9 mouse cellular contexts compared by ENCODE assay signal in the genomic region with DNA sequence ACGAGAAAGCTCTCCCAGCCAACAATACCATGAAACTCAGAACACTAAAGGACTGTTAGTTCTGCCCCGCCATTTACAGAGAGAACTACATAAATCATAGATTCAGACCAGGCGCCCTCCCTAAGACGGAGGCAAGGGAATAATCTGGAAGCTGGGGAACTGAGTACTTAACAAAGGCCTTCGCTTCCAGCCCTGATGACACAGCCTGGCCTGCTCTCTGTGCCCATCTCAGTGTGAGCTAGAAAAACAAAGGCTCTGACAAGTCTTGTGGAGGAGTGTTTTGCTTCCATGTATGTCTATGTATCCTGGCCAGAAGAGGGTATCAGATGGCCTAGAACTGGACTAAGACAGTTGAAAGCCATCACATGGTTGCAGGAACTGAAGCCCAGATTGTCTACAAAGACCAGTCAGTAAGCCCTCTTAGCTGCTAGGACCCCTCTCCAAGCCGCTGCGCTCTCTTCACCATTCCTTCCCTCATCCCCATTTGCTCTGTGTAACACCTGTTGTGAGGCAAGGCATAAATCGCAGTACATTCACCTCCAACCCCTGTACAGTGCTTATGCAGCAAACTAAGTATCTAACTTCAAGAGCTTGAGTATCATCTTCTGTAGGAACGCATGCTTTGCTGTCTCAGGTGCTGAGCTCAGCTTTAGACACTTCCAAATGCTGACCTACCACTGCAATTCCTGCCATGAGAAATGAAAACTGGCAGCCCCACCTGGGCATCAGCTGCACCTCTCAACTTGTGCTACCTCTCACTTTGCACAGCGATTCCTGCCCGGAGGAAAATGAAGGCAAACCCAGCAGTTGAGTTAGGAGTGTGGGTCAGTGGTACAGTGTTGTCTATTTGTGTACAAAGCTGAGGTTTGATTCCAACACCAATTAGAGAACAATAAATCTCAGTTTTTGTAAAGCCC. TPM values are rescaled to one million over a fixed set of nuclear protein-coding genes. Genes with fewer than 3 reads are reported as not detected.
A peak's percentile ranks its signal among the peaks of the same experiment; 100 is the strongest.
DNase-seq lines count a peak whose midpoint lies in the region; ATAC-seq lines count a peak whose summit lies in the region.
"Had no signal": no experiment of that assay in that cellular context is flagged by ENCODE, and none has a peak within 500 bp of the region (broad histone marks: within the 10 kb centered on the region; RNA-seq: fewer than 3 reads in every experiment).

No protein-coding gene starts in this region.

- H3K27ac ChIP-seq in heart, embryonic 13.5 days (replicated peaks): peak overlapping the region; percentile 68
- H3K27ac ChIP-seq in forebrain, embryonic 10.5 days: 0 out of 2 replicates have a peak overlapping the region, but pooled peaks have one; percentile 53
- H3K27ac ChIP-seq in hindbrain, embryonic 14.5 days: peak overlapping the region; percentile 49
- H3K27ac ChIP-seq in midbrain, embryonic 16.5 days (ENCODE audit: low read length): peak overlapping the region; percentile 62
- H3K27ac ChIP-seq: liver, embryonic 13.5 days had no signal

- intact Hi-C loops in heart, postnatal 14 days (cut with DNase I): no loop called here

- no peak for DNase-seq in heart, postnatal 14 days
- no peak for DNase-seq in forebrain, embryonic 10.5 days (ENCODE audit: extremely low spot score, low spot score)
- no peak for DNase-seq in hindbrain, embryonic 14.5 days (ENCODE audit: low spot score)
- DNase-seq in thymus, postnatal 14 days: no peak
- DNase-seq in right cerebral cortex, postnatal 36 days (ENCODE audit: low spot score in 2 of 2): no peak
- DNase-seq in cerebellum, adult 8-10 months: no peak
- DNase-seq: liver, embryonic 13.5 days had no signal

- peaks cover 54% of the 10 kb centered on the region for H3K4me1 ChIP-seq in heart, embryonic 13.5 days
- H3K4me1 ChIP-seq in forebrain, embryonic 10.5 days: peaks cover 17% of the 10 kb centered on the region
- peaks cover 12% of the 10 kb centered on the region; the same call in 1 of the 2 replicates for H3K4me1 ChIP-seq in hindbrain, embryonic 14.5 days (replicated peaks; ENCODE audit: control insufficient read depth, insufficient read depth, low read length)
- H3K4me1 ChIP-seq in midbrain, embryonic 16.5 days (ENCODE audit: control insufficient read depth, insufficient read depth, low read length): peaks cover 28% of the 10 kb centered on the region

- peak overlapping the region; percentile 42 for H3K9ac ChIP-seq in heart, embryonic 13.5 days
- no peak overlapping the region for H3K9ac ChIP-seq in hindbrain, embryonic 14.5 days
- no peak overlapping the region for H3K9ac ChIP-seq in midbrain, embryonic 16.5 days (ENCODE audit: low read depth, low read length)
- H3K9ac ChIP-seq: liver, embryonic 13.5 days had no signal

- H3K9me3 ChIP-seq in heart, embryonic 13.5 days: no peaks in the 10 kb centered on the region
- H3K9me3 ChIP-seq in forebrain, embryonic 10.5 days: no peaks in the 10 kb centered on the region
- no peaks in the 10 kb centered on the region for H3K9me3 ChIP-seq in hindbrain, embryonic 14.5 days (ENCODE audit: control insufficient read depth, low read length)
- no peaks in the 10 kb centered on the region for H3K9me3 ChIP-seq in midbrain, embryonic 16.5 days (replicated peaks; ENCODE audit: control insufficient read depth, low read length, poor library complexity, severe bottlenecking)
- H3K9me3 ChIP-seq: liver, embryonic 13.5 days had no signal

- ATAC-seq in heart, embryonic 13.5 days (ENCODE audit: extremely low read depth, insufficient number of reproducible peaks, low FRiP score, low TSS enrichment): no peak
- ATAC-seq in hindbrain, embryonic 14.5 days (ENCODE audit: low FRiP score): no peak
- ATAC-seq in midbrain, embryonic 16.5 days: no peak

- WGBS in heart, embryonic 13.5 days: 81% methylated on average over 11 of the region's 11 CpGs
- WGBS in forebrain, embryonic 10.5 days: 94% methylated on average over 11 of the region's 11 CpGs
- 74% methylated on average over 11 of the region's 11 CpGs for WGBS in hindbrain, embryonic 14.5 days
- 78% methylated on average over 11 of the region's 11 CpGs for WGBS in midbrain, embryonic 16.5 days

- no peaks in the 10 kb centered on the region for H3K27me3 ChIP-seq in heart, embryonic 13.5 days (replicated peaks)
- H3K27me3 ChIP-seq in forebrain, embryonic 10.5 days (ENCODE audit: poor library complexity, severe bottlenecking): no peaks in the 10 kb centered on the region
- H3K27me3 ChIP-seq in hindbrain, embryonic 14.5 days (ENCODE audit: control insufficient read depth, insufficient read depth, low read length): no peaks in the 10 kb centered on the region
- H3K27me3 ChIP-seq in midbrain, embryonic 16.5 days (ENCODE audit: control insufficient read depth, insufficient read depth, low read depth, low read length): no peaks in the 10 kb centered on the region
- H3K27me3 ChIP-seq: liver, embryonic 13.5 days had no signal

- H3K4me3 ChIP-seq in heart, embryonic 13.5 days: no peak overlapping the region
- H3K4me3 ChIP-seq in forebrain, embryonic 10.5 days: no peak overlapping the region
- H3K4me3 ChIP-seq in hindbrain, embryonic 14.5 days (replicated peaks; ENCODE audit: low read length): no peak overlapping the region
- H3K4me3 ChIP-seq in midbrain, embryonic 16.5 days (ENCODE audit: low read depth, low read length): no peak overlapping the region
- H3K4me3 ChIP-seq: liver, embryonic 13.5 days had no signal

- peaks cover 65% of the 10 kb centered on the region for H3K36me3 ChIP-seq in heart, embryonic 13.5 days
- peaks cover 74% of the 10 kb centered on the region for H3K36me3 ChIP-seq in forebrain, embryonic 10.5 days (replicated peaks)
- H3K36me3 ChIP-seq in hindbrain, embryonic 14.5 days (replicated peaks; ENCODE audit: control insufficient read depth, insufficient read depth): peaks cover 33% of the 10 kb centered on the region
- H3K36me3 ChIP-seq in midbrain, embryonic 16.5 days (ENCODE audit: control insufficient read depth, insufficient read depth, low read length): 0 out of 2 replicates have a peak, but pooled peaks cover 2% of the 10 kb centered on the region

- H3K4me2 ChIP-seq in heart, embryonic 13.5 days: no peak overlapping the region
- H3K4me2 ChIP-seq in hindbrain, embryonic 14.5 days (replicated peaks): no peak overlapping the region
- H3K4me2 ChIP-seq in midbrain, embryonic 16.5 days (ENCODE audit: low read length): no peak overlapping the region
- H3K4me2 ChIP-seq: liver, embryonic 13.5 days had no signal

RNA-seq across cellular contexts. Expression of gene Chd2, which starts 20.1 kb away (rescaled TPM):
- polyA plus RNA-seq in heart, embryonic 13.5 days (2015; fragmentation: Nextera tagmentation; extraction: Ambion mirVana): 31.3 and 34.1 TPM in 2 replicates
- total RNA-seq in heart, postnatal 14 days (2021): 10 to 100 TPM; 46.4 to 56.0 TPM
- 45.1 and 45.7 TPM in 2 replicates for polyA plus RNA-seq in forebrain, embryonic 10.5 days (2016; fragmentation: Nextera tagmentation; extraction: Ambion mirVana)
- polyA plus RNA-seq in hindbrain, embryonic 14.5 days (2014; fragmentation: Nextera tagmentation; extraction: Ambion mirVana): 35.6 and 42.3 TPM in 2 replicates
- 44.8 and 49.0 TPM in 2 replicates for polyA plus RNA-seq in midbrain, embryonic 16.5 days (2015; fragmentation: Nextera tagmentation; extraction: Ambion mirVana)
